ENCODE assay signal across 9 mouse cellular contexts in the genomic region with DNA sequence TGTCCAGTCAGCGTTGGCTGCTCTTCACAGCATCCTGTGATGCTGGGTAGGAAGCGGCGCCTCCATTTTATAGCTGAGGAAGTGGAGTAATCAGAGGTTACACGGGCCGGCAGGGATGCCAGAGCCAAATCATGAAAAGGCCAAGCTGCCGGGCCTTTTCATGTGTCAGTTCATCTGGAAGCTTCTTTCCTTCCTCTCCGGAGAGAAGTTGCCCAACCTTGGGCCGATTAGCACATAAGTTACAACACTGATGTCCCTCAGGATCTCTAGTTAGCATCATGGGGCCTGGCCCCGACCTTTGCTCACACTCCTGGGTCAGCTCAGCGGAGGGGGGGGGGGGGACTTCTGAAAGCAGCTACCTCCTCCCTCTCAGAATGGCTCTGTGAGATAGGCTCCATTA. TPM values are rescaled to one million over a fixed set of nuclear protein-coding genes. Genes with fewer than 3 reads are reported as not detected.
A peak's percentile ranks its signal among the peaks of the same experiment; 100 is the strongest.
DNase-seq lines count a peak whose midpoint lies in the region; ATAC-seq and TF ChIP-seq lines count a peak whose summit lies in the region.
"Had no signal": no experiment of that assay in that cellular context is flagged by ENCODE, and none has a peak within 500 bp of the region (broad histone marks: within the 10 kb centered on the region; RNA-seq: fewer than 3 reads in every experiment).

No protein-coding gene starts in this region.

- WGBS in hindbrain, embryonic 10.5 days, result 60% methylated on average over 10 of the region's 10 CpGs
- WGBS in hindbrain, embryonic 16.5 days, result 54% methylated on average over 10 of the region's 10 CpGs
- WGBS in intestine, embryonic 15.5 days, result 29% methylated on average over 10 of the region's 10 CpGs
- 7% methylated on average over 10 of the region's 10 CpGs for WGBS in liver, embryonic 14.5 days (ENCODE audit: insufficient replicate concordance)

- H3K9ac ChIP-seq in hindbrain, embryonic 16.5 days (ENCODE audit: low read depth, low read length), result no peak overlapping the region
- H3K9ac ChIP-seq in intestine, embryonic 15.5 days, result no peak overlapping the region
- H3K9ac ChIP-seq in liver, embryonic 14.5 days (replicated peaks), result no peak overlapping the region
- H3K9ac ChIP-seq: embryonic facial prominence, embryonic 15.5 days had no signal

- no peak for ATAC-seq in hindbrain, embryonic 16.5 days
- peak; percentile 63 for ATAC-seq in intestine, embryonic 15.5 days
- peak; percentile 42; the same call in 1 of the 2 replicates for ATAC-seq in liver, embryonic 14.5 days (ENCODE audit: insufficient read depth)
- no peak for ATAC-seq in erythroblast, adult 5-6 weeks (replicated peaks; ENCODE audit: low FRiP score, poor library complexity, severe bottlenecking)

- no peak overlapping the region for H3K4me3 ChIP-seq in hindbrain, embryonic 10.5 days
- H3K4me3 ChIP-seq in hindbrain, embryonic 16.5 days (ENCODE audit: low read length), result no peak overlapping the region
- no peak overlapping the region for H3K4me3 ChIP-seq in intestine, embryonic 15.5 days (replicated peaks)
- H3K4me3 ChIP-seq in liver, embryonic 14.5 days (ENCODE audit: insufficient read depth in 1 of 2, low read depth in 2 of 2, low read length in 2 of 2), result no peak overlapping the region
- H3K4me3 ChIP-seq: embryonic facial prominence, embryonic 15.5 days had no signal

- peaks cover 44% of the 10 kb centered on the region for H3K27me3 ChIP-seq in hindbrain, embryonic 10.5 days (ENCODE audit: insufficient read depth, poor library complexity, severe bottlenecking)
- H3K27me3 ChIP-seq in hindbrain, embryonic 16.5 days (replicated peaks; ENCODE audit: control insufficient read depth, insufficient read depth, low read length), result no peaks in the 10 kb centered on the region
- H3K27me3 ChIP-seq in intestine, embryonic 15.5 days (replicated peaks), result no peaks in the 10 kb centered on the region
- H3K27me3 ChIP-seq in liver, embryonic 14.5 days (ENCODE audit: control insufficient read depth, insufficient read depth, low read length), result no peaks in the 10 kb centered on the region; the same call in 1 of the 2 replicates
- H3K27me3 ChIP-seq: embryonic facial prominence, embryonic 15.5 days had no signal

- H3K36me3 ChIP-seq in hindbrain, embryonic 10.5 days, result peaks cover 8% of the 10 kb centered on the region
- H3K36me3 ChIP-seq in hindbrain, embryonic 16.5 days (ENCODE audit: control insufficient read depth, insufficient read depth, low read length), result no peaks in the 10 kb centered on the region
- no peaks in the 10 kb centered on the region for H3K36me3 ChIP-seq in intestine, embryonic 15.5 days
- H3K36me3 ChIP-seq in liver, embryonic 14.5 days (replicated peaks; ENCODE audit: control insufficient read depth, insufficient read depth, low read depth), result no peaks in the 10 kb centered on the region
- H3K36me3 ChIP-seq: embryonic facial prominence, embryonic 15.5 days had no signal

- peak overlapping the region; percentile 54 for H3K27ac ChIP-seq in hindbrain, embryonic 10.5 days
- no peak overlapping the region for H3K27ac ChIP-seq in hindbrain, embryonic 16.5 days (ENCODE audit: low read depth, low read length)
- 0 out of 2 replicates have a peak overlapping the region, but pooled peaks have one; percentile 13 for H3K27ac ChIP-seq in intestine, embryonic 15.5 days
- H3K27ac ChIP-seq in liver, embryonic 14.5 days, result no peak overlapping the region
- H3K27ac ChIP-seq: embryonic facial prominence, embryonic 15.5 days had no signal

- no peak for TF ChIP-seq CTCF in liver, embryonic 14.5 days (IDR thresholded peaks at IDR 0.05; ENCODE audit: low read depth)

- no peaks in the 10 kb centered on the region for H3K9me3 ChIP-seq in hindbrain, embryonic 10.5 days
- H3K9me3 ChIP-seq in hindbrain, embryonic 16.5 days (ENCODE audit: control insufficient read depth, low read length), result no peaks in the 10 kb centered on the region
- no peaks in the 10 kb centered on the region for H3K9me3 ChIP-seq in intestine, embryonic 15.5 days
- H3K9me3 ChIP-seq in liver, embryonic 14.5 days (ENCODE audit: control insufficient read depth, low read length), result no peaks in the 10 kb centered on the region
- H3K9me3 ChIP-seq: embryonic facial prominence, embryonic 15.5 days had no signal

- TF ChIP-seq EP300 in liver, embryonic 14.5 days (IDR thresholded peaks at IDR 0.05; ENCODE audit: low read depth), result no peak

- intact Hi-C loops in left cerebral cortex, postnatal 14 days (cut with DNase I), result no loop called here

- H3K4me2 ChIP-seq in hindbrain, embryonic 16.5 days (ENCODE audit: low read length), result no peak overlapping the region
- peak overlapping the region; percentile 17; the same call in 1 of the 2 replicates for H3K4me2 ChIP-seq in intestine, embryonic 15.5 days (replicated peaks)
- no peak overlapping the region for H3K4me2 ChIP-seq in liver, embryonic 14.5 days (ENCODE audit: low read depth)
- H3K4me2 ChIP-seq: embryonic facial prominence, embryonic 15.5 days had no signal

- DNase-seq in hindbrain, embryonic 10.5 days (ENCODE audit: low spot score), result no peak
- peak; percentile 33 for DNase-seq in embryo, embryonic 9.5 days (ENCODE audit: extremely low spot score)
- DNase-seq in liver, embryonic 14.5 days (ENCODE audit: low read depth in 3 of 3, low spot score in 3 of 3), result no peak
- DNase-seq in frontal cortex, postnatal 14 days (ENCODE audit: low spot score in 2 of 2), result no peak
- DNase-seq in left cerebral cortex, postnatal 14 days (ENCODE audit: low spot score in 2 of 2), result no peak

- peaks cover 55% of the 10 kb centered on the region for H3K4me1 ChIP-seq in hindbrain, embryonic 10.5 days (replicated peaks)
- peaks cover 15% of the 10 kb centered on the region for H3K4me1 ChIP-seq in hindbrain, embryonic 16.5 days (ENCODE audit: control insufficient read depth, insufficient read depth, low read depth, low read length)
- H3K4me1 ChIP-seq in intestine, embryonic 15.5 days (replicated peaks), result peaks cover 21% of the 10 kb centered on the region; the same call in 1 of the 2 replicates
- peaks cover 0 to 2% of the 10 kb centered on the region in 2 experiments; a peak in 2 of 4 replicates for H3K4me1 ChIP-seq in liver, embryonic 14.5 days (replicated peaks; ENCODE audit: control insufficient read depth in 2 of 2, insufficient read depth in 2 of 2, low read length in 1 of 2)

RNA-seq across cellular contexts. Expression of a gene that starts 7.4 kb away (rescaled TPM):
- 38.2 and 63.0 TPM in 2 replicates for polyA plus RNA-seq in hindbrain, embryonic 10.5 days (2016; fragmentation: Nextera tagmentation; extraction: Ambion mirVana)
- 35.2 and 37.0 TPM in 2 replicates for polyA plus RNA-seq in hindbrain, embryonic 16.5 days (2015; fragmentation: Nextera tagmentation; extraction: Ambion mirVana)
- 33.5 and 38.1 TPM in 2 replicates for polyA plus RNA-seq in intestine, embryonic 15.5 days (2015; fragmentation: Nextera tagmentation; extraction: Ambion mirVana)
- 6.5 and 8.3 TPM in 2 replicates for polyA plus RNA-seq in liver, embryonic 14.5 days (2012; rRNA removed)
- 9.5 and 10.3 TPM in 2 replicates for polyA plus RNA-seq in liver, embryonic 14.5 days (2014; fragmentation: Nextera tagmentation; extraction: Ambion mirVana)
- total RNA-seq in erythroblast, adult 5-6 weeks (2015; ENCODE audit: low replicate concordance), result 9.4 and 15.6 TPM in 2 replicates
- total RNA-seq in erythroblast, adult 5-6 weeks (2017; ENCODE audit: low replicate concordance), result 7.9 and 13.7 TPM in 2 replicates
- total RNA-seq in left cerebral cortex, postnatal 14 days (2021), result 100 to 1,000 TPM in 1 of 2 experiments, 10 to 100 TPM in 1; 88.7 to 113 TPM

Comparison
In these comparisons a context has a peak if more than half of its experiments do, and no peak if none do; other contexts are left out.
1. H3K27ac ChIP-seq: peak in hindbrain, embryonic 10.5 days (single experiment) and intestine, embryonic 15.5 days (single experiment); none in hindbrain, embryonic 16.5 days (single experiment) and liver, embryonic 14.5 days (single experiment).
2. ATAC-seq: peak in intestine, embryonic 15.5 days (single experiment) and liver, embryonic 14.5 days (single experiment); none in hindbrain, embryonic 16.5 days (single experiment) and erythroblast, adult 5-6 weeks (single experiment).